Comparison of ENCODE assay signal across 8 mouse cellular contexts in genomic region chr3:95218466-95219137, GRCm38 (mm10). TPM values are rescaled to one million over a fixed set of nuclear protein-coding genes. Genes with fewer than 3 reads are reported as not detected.
DNase-seq lines count a peak whose midpoint lies in the region; ATAC-seq and TF ChIP-seq lines count a peak whose summit lies in the region.

No protein-coding gene starts in this region.

- TF ChIP-seq CTCF in forebrain, postnatal 0 days (IDR thresholded peaks at IDR 0.05; ENCODE audit: low read depth), result no peak

- H3K4me2 ChIP-seq in forebrain, postnatal 0 days (ENCODE audit: low read depth), result peak overlapping the region; percentile 74

- WGBS in heart, embryonic 10.5 days, result 76% methylated on average over 6 of the region's 6 CpGs
- 83% methylated on average over 6 of the region's 6 CpGs for WGBS in forebrain, postnatal 0 days

- DNase-seq in heart, embryonic 10.5 days (ENCODE audit: low spot score), result no peak
- DNase-seq in heart, postnatal 4 days, result no peak
- DNase-seq in ES-E14 (ENCODE audit: low read depth, low spot score) (no peak), liver (peak; percentile 71)
- DNase-seq in forebrain, postnatal 0 days, result no peak
- DNase-seq in spleen, postnatal 4 days (ENCODE audit: low spot score in 2 of 2), result peak; percentile 60 to 76
- DNase-seq in testis, postnatal 10 days (ENCODE audit: low spot score), result no peak

- no peaks in the 10 kb centered on the region for H3K27me3 ChIP-seq in heart, embryonic 10.5 days (ENCODE audit: insufficient read depth, poor library complexity, severe bottlenecking)
- H3K27me3 ChIP-seq in forebrain, postnatal 0 days (ENCODE audit: insufficient read depth, low read length), result no peaks in the 10 kb centered on the region

- H3K36me3 ChIP-seq in heart, embryonic 10.5 days, result peaks cover 61% of the 10 kb centered on the region
- H3K36me3 ChIP-seq in ES-E14 (ENCODE audit: control insufficient read depth, insufficient read depth, low read length, poor library complexity, severe bottlenecking), result peaks cover 27% of the 10 kb centered on the region
- peaks cover 40% of the 10 kb centered on the region for H3K36me3 ChIP-seq in forebrain, postnatal 0 days (ENCODE audit: insufficient read depth)

- H3K4me1 ChIP-seq in heart, embryonic 10.5 days, result peaks cover 12% of the 10 kb centered on the region; the same call in 1 of the 2 replicates
- H3K4me1 ChIP-seq in ES-E14 (ENCODE audit: control insufficient read depth in 2 of 2, insufficient read depth in 2 of 2, low read length in 2 of 2, poor library complexity in 1 of 2), result peaks cover 0 to 3% of the 10 kb centered on the region in 2 experiments; a peak in 2 of 4 replicates
- H3K4me1 ChIP-seq in forebrain, postnatal 0 days (ENCODE audit: insufficient read depth), result peaks cover 6% of the 10 kb centered on the region; the same call in 1 of the 2 replicates

- peak overlapping the region; percentile 99 for H3K27ac ChIP-seq in heart, embryonic 10.5 days
- H3K27ac ChIP-seq in ES-E14 (ENCODE audit: insufficient read depth, low read depth, low read length, poor library complexity, severe bottlenecking), result peak overlapping the region; percentile 99; the same call in 1 of the 2 replicates
- H3K27ac ChIP-seq in forebrain, postnatal 0 days (ENCODE audit: low read depth, low read length), result peak overlapping the region; percentile 96; the same call in 1 of the 2 replicates

- peak overlapping the region; percentile 86 for H3K4me3 ChIP-seq in heart, embryonic 10.5 days
- H3K4me3 ChIP-seq in ES-E14 (ENCODE audit: insufficient read depth in 1 of 2, low read depth in 1 of 2, low read length in 2 of 2, poor library complexity in 1 of 2, severe bottlenecking in 1 of 2), result peak overlapping the region; percentile 84 to 99
- H3K4me3 ChIP-seq in forebrain, postnatal 0 days (ENCODE audit: low read depth, low read length), result 0 out of 2 replicates have a peak overlapping the region, but pooled peaks have one; percentile 73

- H3K9ac ChIP-seq in ES-E14 (ENCODE audit: insufficient read depth, low read depth, low read length, poor library complexity, severe bottlenecking), result peak overlapping the region; percentile 100
- peak overlapping the region; percentile 83; the same call in 1 of the 2 replicates for H3K9ac ChIP-seq in forebrain, postnatal 0 days

- no peaks in the 10 kb centered on the region for H3K9me3 ChIP-seq in heart, embryonic 10.5 days
- no peaks in the 10 kb centered on the region for H3K9me3 ChIP-seq in ES-E14 (ENCODE audit: control insufficient read depth, insufficient read depth, low read depth, low read length)
- no peaks in the 10 kb centered on the region for H3K9me3 ChIP-seq in forebrain, postnatal 0 days (ENCODE audit: low read length)

- ATAC-seq in forebrain, postnatal 0 days, result no peak
- no peak for ATAC-seq in inflammation-experienced regulatory T-cells, adult 6 months

- in situ Hi-C loops in ES-E14 (cut with MboI; ENCODE audit: low sequenced_read_pairs in 2 of 2, unreplicated experiment in 2 of 2), result no loop called here

TF ChIP-seq in ES-E14, 5 proteins besides CTCF, POLR2A, EP300 and RAD21:
- TF ChIP-seq ZNF384 (IDR thresholded peaks at IDR 0.05; ENCODE audit: low read depth, low read length) (no peak), CHD2 (IDR thresholded peaks at IDR 0.05; ENCODE audit: low read depth, low read length) (no peak)

RNA-seq across cellular contexts. Expression of gene Gabpb2, which starts 0.9 kb away (rescaled TPM):
- polyA plus RNA-seq in heart, embryonic 10.5 days (2016; fragmentation: Nextera tagmentation; extraction: Ambion mirVana), result 8.7 and 8.8 TPM in 2 replicates
- total RNA-seq in heart, postnatal 4 days (2021), result 10 to 100 TPM; 16.1 to 16.2 TPM
- 28.7 and 30.7 TPM in 2 replicates for total RNA-seq in ES-E14 (2012; rRNA removed)
- total RNA-seq in forebrain, postnatal 0 days (2014; rRNA removed), result 6.1 and 9.9 TPM in 2 replicates
- 0.54 and 1.5 TPM in 2 replicates for polyA plus RNA-seq in forebrain, postnatal 0 days (2015; fragmentation: Nextera tagmentation; extraction: Ambion mirVana)
- 10 to 100 TPM; 28.0 to 52.1 (median 31.8) TPM for polyA plus RNA-seq in inflammation-experienced regulatory T-cells, adult 6 months (2017; shearing (Covaris generic))

RNA-seq across cellular contexts. Expression of gene Cdc42se1, which starts 9.9 kb away (rescaled TPM):
- polyA plus RNA-seq in heart, embryonic 10.5 days (2016; fragmentation: Nextera tagmentation; extraction: Ambion mirVana), result 59.8 and 74.9 TPM in 2 replicates
- 10 to 100 TPM; 45.2 to 45.9 TPM for total RNA-seq in heart, postnatal 4 days (2021)
- total RNA-seq in ES-E14 (2012; rRNA removed), result 43.2 and 51.4 TPM in 2 replicates
- total RNA-seq in forebrain, postnatal 0 days (2014; rRNA removed), result 55.7 and 68.0 TPM in 2 replicates
- polyA plus RNA-seq in forebrain, postnatal 0 days (2015; fragmentation: Nextera tagmentation; extraction: Ambion mirVana), result 54.2 and 54.9 TPM in 2 replicates
- 100 to 1,000 TPM; 179 to 293 (median 202) TPM for polyA plus RNA-seq in inflammation-experienced regulatory T-cells, adult 6 months (2017; shearing (Covaris generic))

RNA-seq across cellular contexts. Expression of gene Mllt11, which starts 13.4 kb away (rescaled TPM):
- polyA plus RNA-seq in heart, embryonic 10.5 days (2016; fragmentation: Nextera tagmentation; extraction: Ambion mirVana), result 10.7 and 11.1 TPM in 2 replicates
- 1 to 10 TPM; 7.4 to 8.1 TPM for total RNA-seq in heart, postnatal 4 days (2021)
- total RNA-seq in ES-E14 (2012; rRNA removed), result 5.3 and 10.1 TPM in 2 replicates
- total RNA-seq in forebrain, postnatal 0 days (2014; rRNA removed), result 207 and 235 TPM in 2 replicates
- polyA plus RNA-seq in forebrain, postnatal 0 days (2015; fragmentation: Nextera tagmentation; extraction: Ambion mirVana), result 578 and 712 TPM in 2 replicates
- polyA plus RNA-seq in inflammation-experienced regulatory T-cells, adult 6 months (2017; shearing (Covaris generic)), result 10 to 100 TPM; 17.5 to 21.6 (median 18.8) TPM

RNA-seq across cellular contexts. Expression of gene Gm128, which starts 22.8 kb away (rescaled TPM):
- polyA plus RNA-seq in heart, embryonic 10.5 days (2016; fragmentation: Nextera tagmentation; extraction: Ambion mirVana), result 0.69 and 0.97 TPM in 2 replicates
- under 1 TPM in 1 of 2 experiments, not detected in 1; 0.14 TPM for total RNA-seq in heart, postnatal 4 days (2021)
- total RNA-seq in ES-E14 (2012; rRNA removed), result 2.0 and 3.0 TPM in 2 replicates
- total RNA-seq in forebrain, postnatal 0 days (2014; rRNA removed), result 0.29 TPM in 1 of 2 replicates, not detected in the other
- 0.11 and 0.28 TPM in 2 replicates for polyA plus RNA-seq in forebrain, postnatal 0 days (2015; fragmentation: Nextera tagmentation; extraction: Ambion mirVana)
- under 1 TPM; 0.49 to 0.94 (median 0.85) TPM for polyA plus RNA-seq in inflammation-experienced regulatory T-cells, adult 6 months (2017; shearing (Covaris generic))

RNA-seq across cellular contexts. Expression of gene Bnipl, which starts 32.4 kb away (rescaled TPM):
- polyA plus RNA-seq in heart, embryonic 10.5 days (2016; fragmentation: Nextera tagmentation; extraction: Ambion mirVana), result 0.22 and 0.43 TPM in 2 replicates
- total RNA-seq in heart, postnatal 4 days (2021), result not detected
- total RNA-seq in ES-E14 (2012; rRNA removed), result 6.7 and 16.0 TPM in 2 replicates
- 0.23 and 0.33 TPM in 2 replicates for total RNA-seq in forebrain, postnatal 0 days (2014; rRNA removed)
- not detected in 2 replicates for polyA plus RNA-seq in forebrain, postnatal 0 days (2015; fragmentation: Nextera tagmentation; extraction: Ambion mirVana)
- under 1 TPM in 1 of 3 experiments, not detected in 2; 0.52 TPM for polyA plus RNA-seq in inflammation-experienced regulatory T-cells, adult 6 months (2017; shearing (Covaris generic))

Comparison
In these comparisons a context has a peak if more than half of its experiments do, and no peak if none do; other contexts are left out.
1. DNase-seq: peak in liver (single experiment) and spleen, postnatal 4 days (2 of 2); none in heart, embryonic 10.5 days (single experiment), heart, postnatal 4 days (single experiment), ES-E14 (single experiment), forebrain, postnatal 0 days (single experiment) and testis, postnatal 10 days (single experiment).
2. RNA of gene Mllt11, which starts 13.4 kb away (total RNA-seq): 207 to 235 TPM in forebrain, postnatal 0 days; 5.3 to 10.1 TPM in ES-E14 and 7.4 to 8.1 TPM in heart, postnatal 4 days; every median in the first group is over 10 times any median in the second.
3. Peak in every context shown above with its lines, with median percentiles within 50 percentile points of each other: H3K27ac ChIP-seq and H3K4me3 ChIP-seq.